Mouse (Mus musculus) embryonic facial prominence, embryonic 12.5 days (tissue): ENCODE measurements at regions not wholly inside any gene's neighbourhood (a gene's known extent, or its start where the extent isn't known, plus 50 kb on each side); places are given as distances from the start of the nearest gene placed in this dataset.

Experiments
- ATAC-seq: fragments of 200-750 bp; cut with Nextera tagmentation; 2 replicates; pipeline ENCODE4 v1.8.0; 2017; ENCODE audit not compliant: insufficient number of reproducible peaks, insufficient read depth, low FRiP score, low TSS enrichment
- H3K27ac ChIP-seq: fragments of 300-500 bp; sonication (generic); 2 replicates; pipeline ENCODE4 v1.5.1; 2016; ENCODE audit warnings: mild to moderate bottlenecking
- H3K27me3 ChIP-seq: fragments of 300-500 bp; sonication (generic); 2 replicates; pipeline ENCODE4 v1.6.1; 2016; ENCODE audit warnings: mild to moderate bottlenecking, moderate library complexity
- H3K36me3 ChIP-seq: fragments of 300-500 bp; sonication (generic); 2 replicates; pipeline ENCODE4 v1.6.1; 2016; ENCODE audit warnings: mild to moderate bottlenecking
- H3K4me1 ChIP-seq: fragments of 300-500 bp; sonication (generic); 2 replicates; pipeline ENCODE4 v1.6.1; 2016
- H3K4me2 ChIP-seq: fragments of 300-500 bp; sonication (generic); replicated peaks from 2 replicates; pipeline ENCODE4 v1.6.1; 2016; ENCODE audit warnings: mild to moderate bottlenecking, moderate library complexity
- H3K4me3 ChIP-seq: fragments of 300-500 bp; sonication (generic); 2 replicates; pipeline ENCODE4 v1.5.1; 2016; ENCODE audit warnings: mild to moderate bottlenecking
- H3K9ac ChIP-seq: fragments of 300-500 bp; sonication (generic); 2 replicates; pipeline ENCODE4 v1.6.1; 2016; ENCODE audit warnings: mild to moderate bottlenecking, moderate library complexity
- H3K9me3 ChIP-seq: fragments of 300-500 bp; sonication (generic); 2 replicates; pipeline ENCODE4 v1.6.1; 2016; ENCODE audit warnings: mild to moderate bottlenecking, moderate library complexity
- WGBS: fragments of 180-500 bp; shearing (Covaris S2); methylation state at CpG from one replicate; pipeline ENCODE4 v1.1.7; 2016; 5-methylcytosine and 5-hydroxymethylcytosine counted together

GRCm38 (mm10) chr13:63980012-63980691, 108.9 kb downstream of the Hsd17b3 start:
- Histone ChIP-seq H3K4me3 (no peak overlapping the region), H3K27ac (peak overlapping the region; percentile 80), H3K9ac (no peak overlapping the region), H3K4me1 (peaks cover 21% of the 10 kb centered on the region), H3K27me3 (no peaks in the 10 kb centered on the region), H3K36me3 (no peaks in the 10 kb centered on the region), H3K9me3 (no peaks in the 10 kb centered on the region), H3K4me2 (no peak overlapping the region)
- WGBS: 10% methylated on average over 7 of the region's 7 CpGs
- ATAC-seq: peak; percentile 65; the same call in 1 of the 2 replicates

GRCm38 (mm10) chr13:63979581-63979980, 109.4 kb downstream of the Hsd17b3 start:
- Histone ChIP-seq H3K27me3 (no peaks in the 10 kb centered on the region), H3K4me2 (no peak overlapping the region), H3K27ac (peak overlapping the region; percentile 80), H3K36me3 (no peaks in the 10 kb centered on the region), H3K9ac (no peak overlapping the region), H3K4me3 (no peak overlapping the region), H3K4me1 (peaks cover 17% of the 10 kb centered on the region), H3K9me3 (no peaks in the 10 kb centered on the region)
- 27% methylated on average over 1 of the region's 1 CpGs for WGBS
- ATAC-seq: no peak

DNA sequence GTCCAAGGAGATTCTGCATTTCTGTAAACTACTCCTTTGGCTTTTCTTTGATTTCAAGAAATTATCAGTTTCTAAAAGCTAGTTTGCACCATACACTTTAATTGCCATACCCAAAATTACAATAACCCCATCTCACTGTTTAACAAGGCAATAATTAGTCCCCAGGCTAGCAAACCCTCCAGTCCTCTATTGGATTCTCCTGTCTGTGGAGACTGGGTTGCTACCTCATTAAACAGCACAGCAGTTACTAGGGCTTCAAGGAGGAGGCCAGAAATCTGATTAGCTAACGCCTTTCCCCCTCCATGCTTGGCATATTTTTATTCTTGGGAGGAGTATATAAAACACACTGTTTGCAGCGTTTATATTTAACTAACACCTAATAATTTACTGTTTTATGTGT, 119.1 kb downstream of the Hsd17b3 start:
- H3K4me2 ChIP-seq: no peak overlapping the region
- WGBS: 86% methylated on average over 2 of the region's 2 CpGs
- ATAC-seq: no peak

GRCm38 (mm10) chr13:63968623-63969022, 120.4 kb downstream of the Hsd17b3 start:
- Histone ChIP-seq H3K4me1 (no peaks in the 10 kb centered on the region), H3K9me3 (no peaks in the 10 kb centered on the region), H3K4me3 (no peak overlapping the region), H3K27ac (no peak overlapping the region), H3K27me3 (no peaks in the 10 kb centered on the region), H3K9ac (no peak overlapping the region), H3K4me2 (no peak overlapping the region), H3K36me3 (no peaks in the 10 kb centered on the region)
- WGBS: 42% methylated on average over 3 of the region's 3 CpGs
- no peak for ATAC-seq

More for the DNA sequence above, 119.1 kb downstream of the Hsd17b3 start:
- H3K4me1 ChIP-seq: no peaks in the 10 kb centered on the region
- H3K9me3 ChIP-seq: no peaks in the 10 kb centered on the region
- no peak overlapping the region for H3K4me3 ChIP-seq
- no peak overlapping the region for H3K27ac ChIP-seq
- no peaks in the 10 kb centered on the region for H3K27me3 ChIP-seq
- no peaks in the 10 kb centered on the region for H3K36me3 ChIP-seq
- no peak overlapping the region for H3K9ac ChIP-seq

GRCm38 (mm10) chr13:63957098-63957497, 131.9 kb downstream of the Hsd17b3 start:
- Histone ChIP-seq H3K4me1 (0 out of 2 replicates have a peak, but pooled peaks cover 1% of the 10 kb centered on the region), H3K27me3 (no peaks in the 10 kb centered on the region), H3K9me3 (peaks cover 3% of the 10 kb centered on the region; the same call in 1 of the 2 replicates), H3K4me3 (no peak overlapping the region), H3K9ac (no peak overlapping the region), H3K4me2 (no peak overlapping the region), H3K36me3 (no peaks in the 10 kb centered on the region), H3K27ac (no peak overlapping the region)
- WGBS: 69% methylated on average over 5 of the region's 5 CpGs
- ATAC-seq: no peak

DNA sequence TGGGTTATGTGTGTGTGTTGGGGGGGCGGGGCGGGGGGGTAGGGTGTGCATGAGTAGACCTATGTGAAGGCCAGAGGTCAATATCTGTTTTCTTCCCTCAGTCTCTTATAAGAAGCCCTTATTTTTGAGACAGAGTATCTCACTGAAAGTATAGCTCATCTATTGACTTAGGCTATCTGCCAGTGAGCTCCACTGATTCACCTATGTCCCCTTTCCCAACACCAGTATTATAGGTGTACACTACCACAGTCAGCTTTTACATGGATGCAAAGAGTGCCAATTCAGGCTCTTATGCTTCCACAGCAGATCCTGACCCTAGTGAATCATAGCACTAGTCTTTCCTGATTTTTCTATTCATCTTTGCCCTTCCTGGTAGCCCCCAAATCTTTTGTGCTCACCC, 134.7 kb downstream of the Hsd17b3 start:
- ATAC-seq: no peak
- no peak overlapping the region for H3K4me3 ChIP-seq
- H3K36me3 ChIP-seq: no peaks in the 10 kb centered on the region
- H3K4me1 ChIP-seq: peaks cover 10% of the 10 kb centered on the region; the same call in 1 of the 2 replicates
- H3K27me3 ChIP-seq: no peaks in the 10 kb centered on the region
- no peak overlapping the region for H3K27ac ChIP-seq
- 83% methylated on average over 2 of the region's 2 CpGs for WGBS
- no peak overlapping the region for H3K9ac ChIP-seq
- no peak overlapping the region for H3K4me2 ChIP-seq
- H3K9me3 ChIP-seq: peaks cover 3% of the 10 kb centered on the region; the same call in 1 of the 2 replicates

DNA sequence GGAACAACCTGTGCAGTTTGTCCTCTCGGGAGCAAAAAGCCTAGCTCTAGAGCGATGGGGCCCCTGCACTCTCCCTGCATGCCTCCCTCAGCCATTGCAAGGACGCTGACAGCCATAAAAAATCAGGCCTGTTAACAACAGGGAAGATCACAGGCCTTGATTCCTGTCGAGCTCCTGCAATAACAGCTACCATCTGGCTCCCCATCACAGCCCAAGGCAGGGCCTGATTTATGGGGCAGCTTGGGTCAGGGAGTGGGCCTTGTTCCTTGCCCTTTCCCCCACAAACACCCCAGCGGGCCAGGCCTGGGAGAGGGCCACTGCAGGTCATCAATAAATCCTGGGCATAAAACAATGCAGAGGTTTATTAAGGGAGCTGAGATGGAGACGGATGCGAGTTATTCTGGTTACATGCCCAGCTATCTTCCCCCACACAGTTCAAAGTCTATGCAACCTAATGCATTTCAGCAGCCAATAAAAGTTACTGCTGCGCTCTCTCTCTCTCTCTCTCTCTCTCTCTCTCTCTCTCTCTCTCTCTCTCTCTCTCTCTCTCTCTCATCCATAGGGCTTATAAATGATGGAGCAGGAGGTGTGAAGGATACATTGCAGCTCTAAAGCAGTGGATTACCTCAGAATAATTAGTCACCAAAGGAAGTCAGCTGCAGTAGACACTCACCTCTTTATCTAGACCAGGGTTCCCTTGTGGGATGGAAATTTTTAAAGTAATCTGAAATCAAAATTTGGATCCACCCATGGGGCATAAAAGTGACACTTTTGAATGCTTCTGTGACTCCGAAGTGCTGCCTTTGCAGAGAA, 136.9 kb downstream of the Hsd17b3 start:
- no peaks in the 10 kb centered on the region for H3K9me3 ChIP-seq
- no peak overlapping the region for H3K9ac ChIP-seq
- ATAC-seq: no peak
- H3K4me1 ChIP-seq: peaks cover 10% of the 10 kb centered on the region; the same call in 1 of the 2 replicates
- WGBS: 28% methylated on average over 9 of the region's 9 CpGs
- no peak overlapping the region for H3K4me3 ChIP-seq
- H3K27me3 ChIP-seq: no peaks in the 10 kb centered on the region
- H3K4me2 ChIP-seq: no peak overlapping the region
- H3K36me3 ChIP-seq: no peaks in the 10 kb centered on the region
- H3K27ac ChIP-seq: no peak overlapping the region

DNA sequence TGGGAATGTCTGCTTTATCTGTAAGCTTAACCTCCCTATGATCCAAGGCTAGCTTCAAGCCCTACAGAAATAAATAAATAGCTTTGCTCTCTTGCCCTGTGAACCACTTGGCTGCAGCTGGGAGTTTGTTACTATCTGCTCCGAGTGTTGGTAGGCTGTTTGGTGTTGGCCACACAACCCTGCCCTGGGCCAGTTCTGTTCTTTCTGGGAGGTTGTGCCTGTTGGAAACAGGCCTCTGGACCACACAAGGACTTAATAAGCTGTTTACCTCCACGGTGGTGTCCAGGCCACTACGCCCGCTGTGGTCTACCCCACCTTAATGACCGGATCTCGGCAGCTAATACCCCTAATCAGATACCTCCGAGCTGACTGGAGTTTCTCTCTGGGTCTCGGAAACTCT, 136.1 kb downstream of the Ercc6l2 start:
- peaks cover 10% of the 10 kb centered on the region; the same call in 1 of the 2 replicates for H3K4me1 ChIP-seq
- no peaks in the 10 kb centered on the region for H3K27me3 ChIP-seq
- H3K9me3 ChIP-seq: no peaks in the 10 kb centered on the region
- H3K27ac ChIP-seq: no peak overlapping the region
- H3K9ac ChIP-seq: no peak overlapping the region
- ATAC-seq: no peak
- H3K36me3 ChIP-seq: no peaks in the 10 kb centered on the region
- no peak overlapping the region for H3K4me2 ChIP-seq
- 36% methylated on average over 8 of the region's 8 CpGs for WGBS
- no peak overlapping the region for H3K4me3 ChIP-seq
